Mouse (Mus musculus): Measurements from ENCODE around the gene Mgp. TPM values are rescaled to one million over a fixed set of nuclear protein-coding genes. Genes with fewer than 3 reads are reported as not detected.
"Not testable (repeated sequence)": the region's sequence is repeated elsewhere in the genome, so short reads cannot be mapped to it uniquely, and the experiment has no call there.

Gene Mgp
- total RNA-seq, 2 experiments from 2014 or later = 112 to 171 TPM

DNA sequence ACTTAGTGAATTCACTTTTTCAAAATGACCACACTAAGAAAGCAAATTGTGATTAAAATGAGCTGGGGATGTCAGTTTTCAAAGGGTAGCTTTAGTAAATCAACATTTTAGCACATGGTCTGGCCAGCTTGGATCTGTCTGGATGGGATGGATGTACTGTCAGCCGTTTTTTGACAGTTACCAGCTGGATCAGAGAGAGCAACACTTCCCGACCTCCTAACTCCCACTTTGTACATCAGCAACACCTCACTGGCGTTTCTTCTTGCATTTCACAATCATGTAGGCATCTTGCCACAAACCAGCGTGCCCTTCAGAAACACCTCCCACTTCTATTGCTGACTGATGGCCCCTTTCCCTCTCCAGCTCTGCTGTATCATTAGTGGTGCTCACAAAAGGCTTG is 22.6 kb upstream of the Mgp start:
- DNase-seq = no peak

DNA sequence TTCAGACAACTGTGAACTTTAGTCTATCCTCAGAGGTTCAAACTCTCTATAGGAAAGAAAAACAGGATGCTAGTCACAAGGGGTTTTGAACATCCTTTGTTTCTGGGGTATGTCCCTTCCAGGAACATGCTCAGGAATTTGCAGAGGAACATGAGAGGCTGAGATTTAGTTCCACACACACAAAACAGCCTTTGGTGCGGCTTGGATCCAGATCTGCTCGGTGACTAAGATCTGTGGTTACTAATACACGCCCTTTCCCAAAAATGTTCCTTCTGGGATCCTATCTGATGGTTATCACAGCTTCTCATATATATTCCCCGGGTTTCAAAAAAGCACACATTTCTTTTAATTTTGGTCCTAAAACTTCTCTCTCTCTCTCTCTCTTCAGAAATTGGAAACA is 22.2 kb upstream of the Mgp start:
- no peak for DNase-seq

- DNase-seq = no peak
Measured at GRCm38 (mm10) chr6:136894532-136895339, 19.1 kb upstream of the Mgp start.

- DNase-seq = no peak
Measured at GRCm38 (mm10) chr6:136892002-136892401, 16.4 kb upstream of the Mgp start.

GRCm38 (mm10) chr6:136889554-136889953 is 13.9 kb upstream of the Mgp start:
- DNase-seq = no peak

- no peak for DNase-seq
Measured at GRCm38 (mm10) chr6:136889067-136889466, 13.4 kb upstream of the Mgp start.

GRCm38 (mm10) chr6:136887854-136888253 is 12.2 kb upstream of the Mgp start:
- peak; percentile 27 for DNase-seq

DNA sequence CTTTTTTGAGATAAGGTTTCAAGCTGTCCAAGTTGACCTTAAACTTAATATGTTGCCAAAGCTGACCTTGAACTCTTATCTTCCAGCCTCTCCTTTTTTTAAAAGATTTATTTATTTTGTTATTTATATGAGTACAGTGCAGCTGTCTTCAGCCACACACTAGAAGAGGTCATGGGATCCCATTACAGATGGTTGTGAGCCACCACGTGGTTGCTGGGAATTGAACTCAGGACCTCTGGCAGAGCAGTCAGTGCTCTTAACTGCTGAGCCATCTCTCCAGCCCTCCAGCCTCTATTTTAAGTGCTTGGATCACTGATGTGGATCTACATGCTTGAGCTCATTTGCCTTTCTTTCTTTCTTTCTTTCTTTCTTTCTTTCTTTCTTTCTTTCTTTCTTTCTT is 9.1 kb upstream of the Mgp start:
- DNase-seq = not testable (repeated sequence)

GRCm38 (mm10) chr6:136883961-136884360 is 8.3 kb upstream of the Mgp start:
- no peak for DNase-seq

DNA sequence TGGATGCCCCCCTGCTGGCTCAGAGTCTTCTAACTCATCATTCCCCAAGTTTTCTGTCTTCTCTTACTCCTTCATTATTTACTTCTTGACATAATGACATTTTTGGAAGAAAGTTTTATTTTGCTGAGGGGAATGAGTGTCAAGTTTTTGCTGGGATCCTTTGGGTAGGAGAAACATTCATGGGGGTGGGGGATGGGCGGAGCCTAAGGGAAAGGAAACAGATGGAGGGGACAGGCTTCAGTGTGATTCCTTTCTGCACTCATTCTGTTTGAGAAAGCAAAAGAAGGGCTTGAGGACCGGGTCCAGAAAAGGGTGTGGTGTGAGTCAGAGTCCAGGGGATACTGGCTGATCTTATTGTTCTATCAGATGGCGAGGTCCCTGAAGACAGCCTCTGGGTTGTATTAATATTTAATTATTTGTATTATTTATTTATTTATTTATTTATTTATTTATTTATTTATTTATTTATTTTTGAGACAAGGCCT is 7.8 kb upstream of the Mgp start:
- DNase-seq = no peak

DNA sequence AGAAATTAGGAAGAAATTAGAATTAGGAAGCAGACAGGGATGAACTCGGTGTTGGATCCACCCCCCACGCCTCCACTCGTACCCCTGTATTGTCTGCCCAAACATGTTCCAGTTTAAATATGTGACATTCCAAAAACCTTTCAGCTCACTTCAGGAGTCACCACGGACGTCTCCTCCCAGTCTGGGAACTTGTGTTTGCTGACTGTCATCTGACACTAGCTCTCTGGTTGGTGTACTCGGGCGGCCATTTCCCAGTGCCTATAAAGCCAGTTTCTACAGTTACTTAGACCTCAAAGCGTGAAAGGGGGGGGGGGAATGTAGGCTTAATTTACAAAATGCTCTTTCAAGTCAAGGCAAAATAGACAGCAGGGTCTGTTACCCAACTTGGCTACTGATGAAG is 6.1 kb upstream of the Mgp start:
- DNase-seq = no peak

GRCm38 (mm10) chr6:136874599-136874998 is 1.0 kb downstream of the Mgp start:
- DNase-seq = no peak

DNA sequence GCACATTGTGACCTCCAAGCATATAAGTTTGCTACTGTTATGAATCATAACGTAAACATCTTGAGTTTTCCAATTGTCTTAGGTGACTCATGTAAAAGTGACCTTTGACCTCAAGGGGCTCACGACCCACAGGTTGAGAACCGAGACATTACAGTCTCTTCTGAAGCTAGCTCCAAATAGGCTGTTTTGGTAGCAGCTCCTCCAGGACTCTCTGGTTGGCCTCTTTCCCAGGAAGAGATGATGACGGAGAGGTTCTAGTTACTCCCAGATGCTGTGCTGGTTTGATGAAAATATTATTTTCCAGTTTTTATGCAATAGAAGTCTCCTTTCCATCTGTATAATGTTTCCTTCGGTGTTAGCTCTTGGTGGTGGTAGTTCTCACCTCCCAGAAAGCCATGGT is 6.7 kb downstream of the Mgp start:
- DNase-seq = no peak

DNA sequence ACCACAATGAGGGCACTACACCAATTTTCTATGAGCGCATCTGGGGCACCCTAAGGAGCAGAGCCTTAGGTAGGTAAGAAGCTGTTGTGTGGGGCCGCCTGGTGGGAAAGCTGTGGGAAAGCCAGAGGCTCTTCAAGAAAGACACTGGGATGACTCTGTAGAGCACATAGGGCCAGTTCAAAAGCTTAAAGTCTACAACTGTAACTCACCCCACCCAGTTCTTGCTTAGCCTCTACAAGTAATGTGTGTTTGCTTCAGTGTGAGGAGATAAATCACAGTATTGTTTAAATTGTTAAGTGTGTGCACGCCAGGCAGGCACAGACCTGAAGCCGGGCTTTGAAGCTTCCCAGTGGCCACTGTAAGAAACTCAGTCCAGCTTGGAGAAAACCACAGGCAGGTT is 9.5 kb downstream of the Mgp start:
- DNase-seq = no peak

DNA sequence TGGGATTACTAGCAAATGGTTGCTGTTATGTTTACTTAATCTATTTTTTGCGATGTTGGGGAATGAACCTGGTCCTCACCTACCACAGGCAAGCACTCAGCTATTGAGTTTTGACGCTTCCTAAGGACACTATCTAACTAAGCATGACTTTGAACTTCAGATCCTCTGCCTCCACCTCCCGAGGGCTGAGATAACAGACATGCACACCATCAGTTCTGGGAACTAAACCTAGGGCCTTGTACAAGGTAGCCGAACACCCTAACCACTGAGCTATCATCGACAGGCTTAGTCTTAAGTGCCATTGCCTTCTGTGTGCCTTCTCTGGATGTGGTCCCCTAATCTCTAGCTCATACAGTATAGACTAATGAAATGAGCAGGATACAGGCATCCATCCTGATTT is 10.3 kb downstream of the Mgp start:
- no peak for DNase-seq

DNA sequence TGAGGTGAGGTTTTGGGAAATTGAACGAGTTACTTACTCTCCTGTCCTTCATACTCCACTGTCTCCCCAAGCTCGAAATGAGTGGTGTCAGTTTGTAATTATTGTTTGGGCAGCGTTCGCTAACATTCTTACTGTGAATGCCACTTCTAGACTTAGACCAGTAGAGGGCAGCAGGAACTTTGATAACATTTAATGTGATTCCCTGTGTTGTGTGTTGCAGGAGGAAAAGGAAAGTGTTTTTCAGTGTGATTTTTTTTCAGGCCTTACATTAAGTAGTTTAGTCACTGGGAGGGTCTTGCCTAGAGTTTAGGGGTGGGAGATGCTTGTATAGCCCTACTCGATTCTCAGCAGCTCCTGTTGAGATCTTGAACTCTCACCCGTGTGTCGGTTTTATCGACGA is 14.6 kb downstream of the Mgp start:
- DNase-seq = no peak

DNA sequence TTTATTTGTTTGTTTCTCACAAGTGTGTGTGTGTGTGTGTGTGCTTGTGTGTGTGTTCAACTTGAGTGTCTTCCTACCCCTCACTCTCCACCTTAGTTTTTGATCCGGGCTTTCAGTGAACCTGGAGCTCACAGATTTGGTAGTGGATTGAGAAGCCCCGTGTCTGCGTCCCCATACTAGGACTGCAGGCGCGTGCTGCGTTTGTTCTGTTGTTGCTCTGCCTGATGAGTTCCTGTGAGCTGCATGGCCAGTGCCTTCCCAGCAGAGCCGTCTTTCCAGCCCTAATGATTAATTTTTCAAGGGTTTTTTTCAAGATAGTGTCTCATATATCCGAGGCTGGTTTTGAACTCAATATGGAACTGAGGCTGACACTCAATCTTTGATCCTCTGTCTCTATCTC is 17.2 kb downstream of the Mgp start:
- DNase-seq = no peak

DNA sequence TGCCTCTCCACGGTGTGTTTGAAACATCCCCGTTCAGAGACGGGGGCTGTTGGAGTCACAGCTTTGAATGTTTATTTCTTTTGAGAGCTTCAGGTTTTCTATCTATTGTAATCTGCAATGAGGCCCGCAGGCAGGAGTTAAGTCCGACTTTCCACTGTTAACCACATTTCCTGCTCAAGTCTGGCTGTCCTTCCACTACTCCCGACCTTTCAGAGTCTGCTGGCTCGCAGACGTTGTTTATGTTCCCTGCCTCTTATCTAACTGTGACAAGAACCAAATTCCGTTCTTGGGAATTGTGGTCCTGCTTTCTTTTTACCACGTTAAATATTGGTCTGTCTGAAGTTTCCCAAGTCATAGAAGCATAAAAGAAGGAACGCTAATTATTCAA is 17.8 kb downstream of the Mgp start:
- DNase-seq = no peak

- DNase-seq = no peak
Measured at GRCm38 (mm10) chr6:136857186-136857872, 18.3 kb downstream of the Mgp start, which contains the start of gene Art4. Gene Art4 (minus strand): TSS chr6:136857733.

DNA sequence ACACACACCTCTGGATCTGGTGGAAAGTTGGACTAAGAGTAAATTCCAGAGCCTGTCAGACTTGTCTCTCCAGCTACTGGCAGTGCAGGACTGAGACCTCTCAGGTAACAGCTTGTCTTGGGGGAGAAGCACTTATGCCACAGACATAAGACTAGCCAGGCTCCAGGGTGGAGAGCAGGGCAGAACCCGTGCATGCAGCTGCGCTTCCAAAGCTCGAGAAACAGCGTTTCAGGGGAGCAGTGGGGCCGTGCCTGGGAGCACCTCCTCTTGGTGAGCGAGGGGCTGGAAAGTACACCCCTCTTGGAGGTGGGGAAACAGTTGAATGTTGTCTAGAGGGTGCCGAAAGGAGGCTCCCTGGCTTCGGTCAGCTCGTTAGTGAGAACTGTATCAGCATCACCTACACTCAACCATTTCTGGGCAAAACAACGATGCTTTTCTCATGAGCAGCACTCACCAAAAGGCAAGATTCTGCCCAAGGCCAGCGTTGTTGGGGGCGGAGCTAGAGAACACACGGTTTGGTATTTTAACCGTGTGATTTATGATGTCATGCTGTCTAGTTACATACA is 19.5 kb downstream of the Mgp start:
- DNase-seq = no peak

- no peak for DNase-seq
Measured at GRCm38 (mm10) chr6:136855183-136855582, 20.4 kb downstream of the Mgp start.

DNA sequence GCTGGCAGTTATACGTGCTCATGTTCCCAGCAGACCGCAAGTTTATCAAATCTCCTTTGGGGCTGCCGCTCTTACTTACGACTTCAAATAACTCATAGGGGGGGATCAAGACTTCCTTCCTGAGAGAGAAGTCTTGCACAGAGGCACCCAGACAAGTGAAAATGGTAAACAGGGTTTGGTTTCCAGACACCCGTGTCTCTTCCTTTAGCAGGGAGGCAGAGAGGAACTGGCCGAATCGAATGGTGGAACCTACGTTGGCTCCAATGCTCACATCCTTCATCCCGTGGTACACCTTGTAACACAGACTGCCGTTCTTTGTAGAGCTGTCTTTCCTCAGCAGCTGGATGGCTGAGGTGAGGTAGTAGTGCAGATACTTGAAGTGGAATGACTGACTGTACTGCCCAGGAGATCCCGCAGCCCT is 21.3 kb downstream of the Mgp start:
- DNase-seq = no peak

- DNase-seq = no peak
Measured at GRCm38 (mm10) chr6:136852762-136853161, 22.9 kb downstream of the Mgp start.

Measured in gastrocnemius, postnatal 10 days (tissue).